Mouse (Mus musculus) midbrain, postnatal 0 days (tissue): ENCODE measurements at regions not wholly inside any gene's neighbourhood (a gene's known extent, or its start where the extent isn't known, plus 50 kb on each side); places are given as distances from the start of the nearest gene placed in this dataset.

Experiments used
- ATAC-seq: fragments of 200-750 bp; cut with Nextera tagmentation; 2 replicates; pipeline ENCODE4 v1.8.0; 2017; ENCODE audit warnings: moderate number of reproducible peaks, mild to moderate bottlenecking, moderate TSS enrichment, moderate library complexity; ENCODE audit not compliant: low FRiP score
- DNase-seq: peaks from one replicate; pipeline ENCODE4 v3.0.0-alpha.2; 2015; ENCODE audit warnings: low spot score
- H3K27ac ChIP-seq: fragments of 300-500 bp; sonication (generic); 2 replicates; pipeline ENCODE4 v1.5.1; 2014; ENCODE audit warnings: low read depth, mild to moderate bottlenecking, low read length, mixed read lengths
- H3K27me3 ChIP-seq: fragments of 300-500 bp; sonication (generic); 2 replicates; pipeline ENCODE4 v1.6.1; 2014; ENCODE audit warnings: low read length, control low read depth, mixed read lengths; ENCODE audit not compliant: insufficient read depth
- H3K36me3 ChIP-seq: fragments of 300-500 bp; sonication (generic); 2 replicates; pipeline ENCODE4 v1.6.1; 2014; ENCODE audit warnings: low read length, control low read depth, mixed read lengths; ENCODE audit not compliant: insufficient read depth
- H3K4me1 ChIP-seq: fragments of 300-500 bp; sonication (generic); 2 replicates; pipeline ENCODE4 v1.6.1; 2014; ENCODE audit warnings: mild to moderate bottlenecking, control low read depth, antibody characterized with exemption, low read length, mixed read lengths; ENCODE audit not compliant: insufficient read depth
- H3K4me2 ChIP-seq: fragments of 300-500 bp; sonication (generic); 2 replicates; pipeline ENCODE4 v1.6.1; 2014; ENCODE audit warnings: low read depth, mild to moderate bottlenecking, low read length, mixed read lengths; ENCODE audit not compliant: poor library complexity, severe bottlenecking
- H3K4me3 ChIP-seq: fragments of 300-500 bp; sonication (generic); 2 replicates; pipeline ENCODE4 v1.5.1; 2014; ENCODE audit warnings: low read depth, mild to moderate bottlenecking, low read length, moderate library complexity
- H3K9ac ChIP-seq: fragments of 300-500 bp; sonication (generic); replicated peaks from 2 replicates; pipeline ENCODE4 v1.6.1; 2014; ENCODE audit warnings: mild to moderate bottlenecking, low read length, moderate library complexity, mixed read lengths; ENCODE audit not compliant: poor library complexity, severe bottlenecking
- H3K9me3 ChIP-seq: fragments of 300-500 bp; sonication (generic); 2 replicates; pipeline ENCODE4 v1.6.1; 2016; ENCODE audit warnings: low read length, control low read depth
- CTCF ChIP-seq: IDR thresholded peaks from 2 replicates; pipeline ENCODE4 v1.5.1; 2016; ENCODE audit warnings: antibody characterized with exemption, mild to moderate bottlenecking
- WGBS: fragments of 180-500 bp; shearing (Covaris S2); extraction: QIAGEN DNeasy Blood & Tissue Kit; methylation state at CpG from one replicate; pipeline ENCODE4 v1.1.7; 2014; 5-methylcytosine and 5-hydroxymethylcytosine counted together

- DNase-seq (no peak), ATAC-seq (no peak)
- no peak overlapping the region for H3K4me2 ChIP-seq
- no peak for TF ChIP-seq CTCF
- H3K9ac ChIP-seq = no peak overlapping the region
- no peaks in the 10 kb centered on the region for H3K4me1 ChIP-seq
- H3K27me3 ChIP-seq = no peaks in the 10 kb centered on the region
- H3K9me3 ChIP-seq = no peaks in the 10 kb centered on the region
- 86% methylated on average over 4 of the region's 4 CpGs for WGBS
- H3K36me3 ChIP-seq = no peaks in the 10 kb centered on the region
- H3K4me3 ChIP-seq = no peak overlapping the region
- H3K27ac ChIP-seq = no peak overlapping the region
Measured at GRCm38 (mm10) chr17:7579031-7579430, 193.8 kb upstream of the Unc93a2 start.

GRCm38 (mm10) chr17:7578003-7578402 lies 192.7 kb upstream of the Unc93a2 start:
- Histone ChIP-seq H3K27me3 (no peaks in the 10 kb centered on the region), H3K36me3 (no peaks in the 10 kb centered on the region), H3K27ac (no peak overlapping the region), H3K4me2 (no peak overlapping the region), H3K9me3 (no peaks in the 10 kb centered on the region), H3K4me1 (no peaks in the 10 kb centered on the region), H3K4me3 (no peak overlapping the region), H3K9ac (no peak overlapping the region)
- DNase-seq = no peak
- no peak for TF ChIP-seq CTCF
- WGBS = 94% methylated on average over 8 of the region's 8 CpGs
- no peak for ATAC-seq

- WGBS = 69% methylated on average over 4 of the region's 4 CpGs
- ATAC-seq = no peak; the same call in 1 of the 2 replicates
- TF ChIP-seq CTCF = no peak
Measured at GRCm38 (mm10) chr17:7577227-7577626, 192.0 kb upstream of the Unc93a2 start.

GRCm38 (mm10) chr17:7571481-7571880 lies 186.2 kb upstream of the Unc93a2 start:
- Histone ChIP-seq H3K27ac (no peak overlapping the region), H3K36me3 (no peaks in the 10 kb centered on the region), H3K4me3 (no peak overlapping the region), H3K4me2 (no peak overlapping the region), H3K9me3 (no peaks in the 10 kb centered on the region), H3K4me1 (no peaks in the 10 kb centered on the region), H3K9ac (no peak overlapping the region), H3K27me3 (no peaks in the 10 kb centered on the region)
- no peak for DNase-seq
- ATAC-seq = no peak
- TF ChIP-seq CTCF = no peak
- 94% methylated on average over 3 of the region's 3 CpGs for WGBS

More at GRCm38 (mm10) chr17:7577227-7577626, 192.0 kb upstream of the Unc93a2 start:
- H3K9me3 ChIP-seq = no peaks in the 10 kb centered on the region
- no peak overlapping the region for H3K27ac ChIP-seq
- H3K4me2 ChIP-seq = no peak overlapping the region
- no peak overlapping the region for H3K9ac ChIP-seq
- no peaks in the 10 kb centered on the region for H3K4me1 ChIP-seq
- no peaks in the 10 kb centered on the region for H3K36me3 ChIP-seq
- no peaks in the 10 kb centered on the region for H3K27me3 ChIP-seq
- DNase-seq = peak; percentile 80
- H3K4me3 ChIP-seq = no peak overlapping the region

- H3K9me3 ChIP-seq = no peaks in the 10 kb centered on the region
- WGBS = 88% methylated on average over 5 of the region's 5 CpGs
- H3K9ac ChIP-seq = no peak overlapping the region
- no peak for TF ChIP-seq CTCF
- no peaks in the 10 kb centered on the region for H3K27me3 ChIP-seq
- DNase-seq (no peak), ATAC-seq (no peak)
- H3K4me3 ChIP-seq = no peak overlapping the region
- no peak overlapping the region for H3K4me2 ChIP-seq
- no peak overlapping the region for H3K27ac ChIP-seq
- H3K36me3 ChIP-seq = no peaks in the 10 kb centered on the region
- no peaks in the 10 kb centered on the region for H3K4me1 ChIP-seq
Measured at GRCm38 (mm10) chr17:7568482-7568881, 183.2 kb upstream of the Unc93a2 start.

GRCm38 (mm10) chr17:7565771-7566170 lies 180.5 kb upstream of the Unc93a2 start:
- Histone ChIP-seq H3K9me3 (no peaks in the 10 kb centered on the region), H3K4me3 (no peak overlapping the region), H3K36me3 (no peaks in the 10 kb centered on the region), H3K4me1 (no peaks in the 10 kb centered on the region), H3K27me3 (no peaks in the 10 kb centered on the region), H3K27ac (no peak overlapping the region), H3K4me2 (no peak overlapping the region), H3K9ac (no peak overlapping the region)
- DNase-seq = no peak
- 96% methylated on average over 2 of the region's 2 CpGs for WGBS
- TF ChIP-seq CTCF = no peak
- ATAC-seq = no peak
